ENCODE assay signal across 10 mouse cellular contexts in the genomic region with DNA sequence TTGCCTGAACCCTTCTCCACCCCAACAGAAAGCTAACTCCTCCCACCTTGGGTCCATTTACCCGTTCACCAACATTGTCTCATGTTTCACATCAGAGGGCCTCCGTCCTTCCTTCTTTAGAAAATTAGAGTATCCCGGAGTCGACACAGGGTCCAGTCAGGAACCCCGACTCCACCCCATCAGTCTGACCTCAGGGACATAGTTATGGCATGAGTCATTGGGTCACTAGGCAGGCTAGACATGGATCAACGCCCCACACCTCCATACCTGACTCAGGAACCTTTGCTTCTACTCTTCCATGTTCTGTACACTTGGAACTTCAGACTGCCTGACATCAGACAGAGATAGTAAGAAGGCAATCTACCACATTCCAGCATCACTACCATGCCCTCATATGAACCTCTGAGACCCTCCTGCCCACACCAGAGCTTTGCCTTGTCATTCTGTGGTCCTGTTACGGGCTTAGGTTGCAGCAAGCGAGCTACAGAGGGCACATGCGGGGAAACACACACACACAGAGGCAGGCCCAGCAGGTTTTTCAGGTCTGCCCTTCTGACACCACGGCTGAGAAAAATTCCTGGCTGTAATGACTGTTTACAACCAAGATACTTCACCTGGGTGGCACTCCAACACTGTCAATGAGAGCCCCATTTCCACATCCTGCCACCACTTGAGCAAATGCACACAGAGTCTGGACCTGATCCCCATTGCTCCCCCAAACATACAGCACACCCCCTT. TPM values are rescaled to one million over a fixed set of nuclear protein-coding genes. Genes with fewer than 3 reads are reported as not detected.
DNase-seq lines count a peak whose midpoint lies in the region; ATAC-seq and TF ChIP-seq lines count a peak whose summit lies in the region.
"Had no signal": no experiment of that assay in that cellular context is flagged by ENCODE, and none has a peak within 500 bp of the region (broad histone marks: within the 10 kb centered on the region; RNA-seq: fewer than 3 reads in every experiment).

No protein-coding gene starts in this region.

- H3K4me1 ChIP-seq in embryonic facial prominence, embryonic 14.5 days (ENCODE audit: control insufficient read depth, insufficient read depth, low read length), result no peaks in the 10 kb centered on the region
- H3K4me1 ChIP-seq in forebrain, postnatal 0 days (ENCODE audit: insufficient read depth), result no peaks in the 10 kb centered on the region
- H3K4me1 ChIP-seq: midbrain, embryonic 12.5 days had no signal

- H3K4me3 ChIP-seq in embryonic facial prominence, embryonic 14.5 days (ENCODE audit: low read depth, low read length), result no peak overlapping the region
- no peak overlapping the region for H3K4me3 ChIP-seq in forebrain, postnatal 0 days (ENCODE audit: low read depth, low read length)
- H3K4me3 ChIP-seq: midbrain, embryonic 12.5 days had no signal

- 41% methylated on average over 10 of the region's 10 CpGs for WGBS in embryonic facial prominence, embryonic 14.5 days
- WGBS in forebrain, postnatal 0 days, result 77% methylated on average over 10 of the region's 10 CpGs

- peak overlapping the region; percentile 7; the same call in 1 of the 2 replicates for H3K4me2 ChIP-seq in embryonic facial prominence, embryonic 14.5 days (ENCODE audit: low read depth, low read length)
- H3K4me2 ChIP-seq in forebrain, postnatal 0 days (ENCODE audit: low read depth), result no peak overlapping the region
- H3K4me2 ChIP-seq: midbrain, embryonic 12.5 days had no signal

- no peaks in the 10 kb centered on the region for H3K36me3 ChIP-seq in embryonic facial prominence, embryonic 14.5 days (ENCODE audit: control insufficient read depth, insufficient read depth, low read length)
- peaks cover 4% of the 10 kb centered on the region; the same call in 1 of the 2 replicates for H3K36me3 ChIP-seq in forebrain, postnatal 0 days (ENCODE audit: insufficient read depth)

- peak; percentile 62 for ATAC-seq in embryonic facial prominence, embryonic 14.5 days (ENCODE audit: low read depth)
- ATAC-seq in forebrain, postnatal 0 days, result no peak
- no peak for ATAC-seq in cerebellum, adult (ENCODE audit: insufficient number of reproducible peaks, low FRiP score, low TSS enrichment)
- no peak for ATAC-seq in megakaryocyte-erythroid progenitor cell, adult 5-6 weeks (replicated peaks; ENCODE audit: low FRiP score, low TSS enrichment, poor library complexity, severe bottlenecking)

- H3K27ac ChIP-seq in embryonic facial prominence, embryonic 14.5 days (replicated peaks; ENCODE audit: low read depth, low read length), result no peak overlapping the region
- no peak overlapping the region for H3K27ac ChIP-seq in forebrain, postnatal 0 days (ENCODE audit: low read depth, low read length)
- H3K27ac ChIP-seq: midbrain, embryonic 12.5 days had no signal

- H3K9me3 ChIP-seq in embryonic facial prominence, embryonic 14.5 days (ENCODE audit: control insufficient read depth, low read length), result no peaks in the 10 kb centered on the region
- H3K9me3 ChIP-seq in forebrain, postnatal 0 days (ENCODE audit: low read length), result no peaks in the 10 kb centered on the region
- H3K9me3 ChIP-seq: midbrain, embryonic 12.5 days had no signal

- no peaks in the 10 kb centered on the region for H3K27me3 ChIP-seq in embryonic facial prominence, embryonic 14.5 days (replicated peaks; ENCODE audit: control insufficient read depth, insufficient read depth, low read length)
- H3K27me3 ChIP-seq in forebrain, postnatal 0 days (ENCODE audit: insufficient read depth, low read length), result no peaks in the 10 kb centered on the region
- H3K27me3 ChIP-seq: midbrain, embryonic 12.5 days had no signal

- H3K9ac ChIP-seq in embryonic facial prominence, embryonic 14.5 days (ENCODE audit: low read depth, low read length), result no peak overlapping the region
- no peak overlapping the region for H3K9ac ChIP-seq in forebrain, postnatal 0 days
- H3K9ac ChIP-seq: midbrain, embryonic 12.5 days had no signal

- DNase-seq in 3T3-L1 (ENCODE audit: low read depth, low spot score), result peak; percentile 65
- peak; percentile 47 for DNase-seq in embryonic facial prominence, embryonic 14.5 days (ENCODE audit: low spot score)
- peak; percentile 38 for DNase-seq in kidney, postnatal 10 days
- peak; percentile 42 for DNase-seq in lung, postnatal 10 days
- DNase-seq in gastrocnemius, adult 18-20 months (ENCODE audit: low spot score), result no peak
- no peak for DNase-seq in forebrain, postnatal 0 days
- DNase-seq: heart, adult 11 months had no signal

- TF ChIP-seq CTCF in forebrain, postnatal 0 days (IDR thresholded peaks at IDR 0.05; ENCODE audit: low read depth), result no peak

RNA-seq across cellular contexts. Expression of a gene that starts 10.5 kb away (rescaled TPM):
- polyA plus RNA-seq in embryonic facial prominence, embryonic 14.5 days (2014; fragmentation: Nextera tagmentation; extraction: Ambion mirVana), result 11.0 and 14.8 TPM in 2 replicates
- total RNA-seq in gastrocnemius, adult 18-20 months (2021), result under 1 TPM; 0.34 to 0.50 TPM
- total RNA-seq in forebrain, postnatal 0 days (2014; rRNA removed), result 149 and 202 TPM in 2 replicates
- polyA plus RNA-seq in forebrain, postnatal 0 days (2015; fragmentation: Nextera tagmentation; extraction: Ambion mirVana), result 59.3 and 66.3 TPM in 2 replicates
- total RNA-seq in megakaryocyte-erythroid progenitor cell, adult 5-6 weeks (2014; fragmentation: Nextera tagmentation), result 0.74 and 2.3 TPM in 2 replicates
- total RNA-seq in megakaryocyte-erythroid progenitor cell, adult 5-6 weeks (2017), result 1.4 and 2.2 TPM in 2 replicates

RNA-seq across cellular contexts. Expression of a gene that starts 12.0 kb away (rescaled TPM):
- polyA plus RNA-seq in embryonic facial prominence, embryonic 14.5 days (2014; fragmentation: Nextera tagmentation; extraction: Ambion mirVana), result 83.5 and 85.5 TPM in 2 replicates
- total RNA-seq in gastrocnemius, adult 18-20 months (2021), result 1 to 10 TPM; 5.0 to 5.6 TPM
- total RNA-seq in forebrain, postnatal 0 days (2014; rRNA removed), result 87.2 and 89.6 TPM in 2 replicates
- 139 TPM in 2 replicates for polyA plus RNA-seq in forebrain, postnatal 0 days (2015; fragmentation: Nextera tagmentation; extraction: Ambion mirVana)
- total RNA-seq in megakaryocyte-erythroid progenitor cell, adult 5-6 weeks (2014; fragmentation: Nextera tagmentation), result 4.9 and 8.1 TPM in 2 replicates
- total RNA-seq in megakaryocyte-erythroid progenitor cell, adult 5-6 weeks (2017), result 1.4 and 6.6 TPM in 2 replicates

RNA-seq across cellular contexts. Expression of a gene that starts 18.2 kb away (rescaled TPM):
- not detected in 2 replicates for polyA plus RNA-seq in embryonic facial prominence, embryonic 14.5 days (2014; fragmentation: Nextera tagmentation; extraction: Ambion mirVana)
- under 1 TPM in 1 of 2 experiments, not detected in 1; 0.45 TPM for total RNA-seq in gastrocnemius, adult 18-20 months (2021)
- 0.76 and 1.2 TPM in 2 replicates for total RNA-seq in forebrain, postnatal 0 days (2014; rRNA removed)
- polyA plus RNA-seq in forebrain, postnatal 0 days (2015; fragmentation: Nextera tagmentation; extraction: Ambion mirVana), result 0.91 TPM in 1 of 2 replicates, not detected in the other
- total RNA-seq in megakaryocyte-erythroid progenitor cell, adult 5-6 weeks (2014; fragmentation: Nextera tagmentation), result not detected in 2 replicates
- total RNA-seq in megakaryocyte-erythroid progenitor cell, adult 5-6 weeks (2017), result not detected in 2 replicates
- polyA plus RNA-seq: midbrain, embryonic 12.5 days had no signal

RNA-seq across cellular contexts. Expression of a gene that starts 22.1 kb away (rescaled TPM):
- 19.5 and 21.0 TPM in 2 replicates for polyA plus RNA-seq in embryonic facial prominence, embryonic 14.5 days (2014; fragmentation: Nextera tagmentation; extraction: Ambion mirVana)
- 1 to 10 TPM; 7.9 to 9.2 TPM for total RNA-seq in gastrocnemius, adult 18-20 months (2021)
- total RNA-seq in forebrain, postnatal 0 days (2014; rRNA removed), result 12.8 and 20.4 TPM in 2 replicates
- 17.3 and 20.1 TPM in 2 replicates for polyA plus RNA-seq in forebrain, postnatal 0 days (2015; fragmentation: Nextera tagmentation; extraction: Ambion mirVana)
- total RNA-seq in megakaryocyte-erythroid progenitor cell, adult 5-6 weeks (2014; fragmentation: Nextera tagmentation), result 33.5 and 36.5 TPM in 2 replicates
- total RNA-seq in megakaryocyte-erythroid progenitor cell, adult 5-6 weeks (2017), result 10.4 and 15.0 TPM in 2 replicates

RNA-seq across cellular contexts. Expression of a gene that starts 26.1 kb away (rescaled TPM):
- 18.7 and 26.5 TPM in 2 replicates for polyA plus RNA-seq in embryonic facial prominence, embryonic 14.5 days (2014; fragmentation: Nextera tagmentation; extraction: Ambion mirVana)
- total RNA-seq in gastrocnemius, adult 18-20 months (2021), result 10 to 100 TPM; 32.4 to 37.1 TPM
- 29.0 and 32.2 TPM in 2 replicates for total RNA-seq in forebrain, postnatal 0 days (2014; rRNA removed)
- 30.8 and 31.5 TPM in 2 replicates for polyA plus RNA-seq in forebrain, postnatal 0 days (2015; fragmentation: Nextera tagmentation; extraction: Ambion mirVana)
- total RNA-seq in megakaryocyte-erythroid progenitor cell, adult 5-6 weeks (2014; fragmentation: Nextera tagmentation), result 20.5 and 36.9 TPM in 2 replicates
- total RNA-seq in megakaryocyte-erythroid progenitor cell, adult 5-6 weeks (2017), result 20.2 and 23.8 TPM in 2 replicates

Comparison
In these comparisons a context has a peak if more than half of its experiments do, and no peak if none do; other contexts are left out.
1. DNase-seq: peak in 3T3-L1 (single experiment), embryonic facial prominence, embryonic 14.5 days (single experiment), kidney, postnatal 10 days (single experiment) and lung, postnatal 10 days (single experiment); none in gastrocnemius, adult 18-20 months (single experiment) and forebrain, postnatal 0 days (single experiment).
2. RNA of a gene that starts 10.5 kb away (total RNA-seq): 149 to 202 TPM in forebrain, postnatal 0 days; 0.74 to 2.3 TPM in megakaryocyte-erythroid progenitor cell, adult 5-6 weeks and 0.34 to 0.50 TPM in gastrocnemius, adult 18-20 months; every median in the first group is over 10 times any median in the second.